Mouse (Mus musculus) limb, embryonic 14.5 days (tissue): Measurements from ENCODE around the gene Kdm3a. TPM values are rescaled to one million over a fixed set of nuclear protein-coding genes. Genes with fewer than 3 reads are reported as not detected.

Experiments
- ATAC-seq: fragments of 200-750 bp; cut with Nextera tagmentation; 2 replicates; pipeline ENCODE4 v1.8.0; 2017; ENCODE audit warnings: low read depth, moderate number of reproducible peaks, moderate TSS enrichment; ENCODE audit not compliant: low FRiP score
- DNase-seq: peaks from one replicate; pipeline ENCODE4 v3.0.0-alpha.2; 2015; ENCODE audit warnings: low spot score
- H3K27ac ChIP-seq: fragments of 300-500 bp; sonication (generic); replicated peaks from 2 replicates; pipeline ENCODE4 v1.5.1; 2014; ENCODE audit warnings: low read depth, mild to moderate bottlenecking, low read length, moderate library complexity, mixed read lengths
- H3K27me3 ChIP-seq: fragments of 300-500 bp; sonication (generic); 2 replicates; pipeline ENCODE4 v1.6.1; 2014; ENCODE audit warnings: low read length, mixed read lengths; ENCODE audit not compliant: control insufficient read depth, insufficient read depth
- H3K36me3 ChIP-seq: fragments of 300-500 bp; sonication (generic); 2 replicates; pipeline ENCODE4 v1.6.1; 2014; ENCODE audit warnings: mild to moderate bottlenecking, low read length, moderate library complexity, mixed read lengths; ENCODE audit not compliant: control insufficient read depth, insufficient read depth
- H3K4me1 ChIP-seq: fragments of 300-500 bp; sonication (generic); 2 replicates; pipeline ENCODE4 v1.6.1; 2014; ENCODE audit warnings: antibody characterized with exemption, low read length, mixed read lengths; ENCODE audit not compliant: control insufficient read depth, insufficient read depth
- H3K4me2 ChIP-seq: fragments of 300-500 bp; sonication (generic); replicated peaks from 2 replicates; pipeline ENCODE4 v1.6.1; 2014; ENCODE audit warnings: low read depth, mild to moderate bottlenecking, low read length, moderate library complexity; ENCODE audit not compliant: severe bottlenecking
- H3K4me3 ChIP-seq: fragments of 300-500 bp; sonication (generic); replicated peaks from 2 replicates; pipeline ENCODE4 v1.5.1; 2014; ENCODE audit warnings: low read length
- H3K9ac ChIP-seq: fragments of 300-500 bp; sonication (generic); 2 replicates; pipeline ENCODE4 v1.6.1; 2014; ENCODE audit warnings: mild to moderate bottlenecking, low read depth, low read length, moderate library complexity; ENCODE audit not compliant: severe bottlenecking
- H3K9me3 ChIP-seq: fragments of 300-500 bp; sonication (generic); 2 replicates; pipeline ENCODE4 v1.6.1; 2016; ENCODE audit warnings: low read length; ENCODE audit not compliant: control insufficient read depth
- POLR2A ChIP-seq: fragments of 200-500 bp; IDR thresholded peaks from 2 replicates; pipeline ENCODE4 v1.8.0; 2012; ENCODE audit warnings: inconsistent platforms, mild to moderate bottlenecking, moderate library complexity, borderline replicate concordance; ENCODE audit not compliant: insufficient read depth, insufficient read length; ENCODE audit errors: extremely low read depth
- WGBS: fragments of 180-500 bp; shearing (Covaris S2); extraction: QIAGEN DNeasy Blood & Tissue Kit; methylation state at CpG from one replicate; pipeline ENCODE4 v1.1.7; 2014; 5-methylcytosine and 5-hydroxymethylcytosine counted together
- polyA plus RNA-seq, 2 experiments: library from polyadenylated mRNA; depleted of rRNA in 1 of 2; stranded (reverse) in 1 of 2; unstranded in 1 of 2; fragments of >200 nt; fragmentation: Nextera tagmentation in 1 of 2; extraction: Ambion mirVana in 1 of 2; gene quantifications; 2 replicates each; pipeline versions ENCODE4 v1.2.1 to v1.2.3; 2012 to 2014

The Kdm3a gene
- polyA plus RNA-seq, 2 experiments = 36.9 to 54.8 TPM

DNA sequence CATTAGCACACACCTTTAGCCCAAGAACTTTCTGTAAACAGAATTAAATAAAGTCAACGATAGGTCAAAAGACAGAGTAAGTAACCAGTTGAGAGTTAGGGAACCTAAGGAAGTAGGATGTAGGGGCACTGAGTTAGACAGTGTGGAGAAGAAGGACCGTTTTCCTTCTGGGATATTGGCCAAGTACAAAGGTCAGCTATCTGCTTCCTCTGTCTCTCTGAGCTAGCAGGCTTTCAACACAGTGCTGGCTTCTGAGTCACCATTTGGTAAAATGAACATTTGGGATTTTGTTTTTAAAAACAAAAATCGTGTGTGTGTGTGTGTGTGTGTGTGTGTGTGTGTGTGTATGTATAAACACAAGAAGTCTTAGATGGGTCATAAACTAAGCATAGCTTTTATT lies 23.0 kb upstream of the Kdm3a start:
- H3K27ac ChIP-seq = no peak overlapping the region
- H3K9me3 ChIP-seq = no peaks in the 10 kb centered on the region
- DNase-seq = no peak
- H3K4me2 ChIP-seq = no peak overlapping the region
- H3K36me3 ChIP-seq = no peaks in the 10 kb centered on the region
- H3K9ac ChIP-seq = no peak overlapping the region
- 71% methylated on average over 3 of the region's 3 CpGs for WGBS
- no peak overlapping the region for H3K4me3 ChIP-seq
- H3K27me3 ChIP-seq = no peaks in the 10 kb centered on the region
- no peak for TF ChIP-seq POLR2A
- H3K4me1 ChIP-seq = no peaks in the 10 kb centered on the region
- no peak for ATAC-seq

DNA sequence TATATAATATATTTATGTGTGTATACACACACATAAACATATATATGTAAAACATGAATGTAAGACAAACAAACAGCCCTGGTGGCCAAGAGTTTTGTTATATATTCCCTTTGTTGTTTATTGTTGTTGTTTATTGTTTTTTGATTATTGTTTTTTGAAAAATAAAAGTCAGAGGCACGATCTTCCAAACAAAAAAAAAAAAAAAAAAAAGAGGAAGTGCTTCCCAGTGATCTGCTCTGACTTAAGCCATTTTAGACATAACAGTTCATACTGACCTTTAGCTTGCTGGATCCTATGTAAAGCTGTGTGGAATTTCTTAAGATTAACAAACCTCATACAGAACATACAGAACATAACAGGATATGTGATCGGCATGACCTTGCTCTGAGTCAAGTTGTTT lies 19.1 kb upstream of the Kdm3a start:
- H3K36me3 ChIP-seq = no peaks in the 10 kb centered on the region
- no peak overlapping the region for H3K27ac ChIP-seq
- ATAC-seq = no peak
- H3K9ac ChIP-seq = no peak overlapping the region
- H3K9me3 ChIP-seq = no peaks in the 10 kb centered on the region
- H3K27me3 ChIP-seq = no peaks in the 10 kb centered on the region
- H3K4me1 ChIP-seq = no peaks in the 10 kb centered on the region
- no peak overlapping the region for H3K4me2 ChIP-seq
- H3K4me3 ChIP-seq = no peak overlapping the region
- TF ChIP-seq POLR2A = no peak
- no peak for DNase-seq
- 84% methylated on average over 2 of the region's 2 CpGs for WGBS

- WGBS = 0% methylated on average over 18 of the region's 41 CpGs
- peak overlapping the region; percentile 81 for H3K9ac ChIP-seq
- TF ChIP-seq POLR2A = no peak
- H3K27ac ChIP-seq = peak overlapping the region; percentile 94
- H3K9me3 ChIP-seq = no peaks in the 10 kb centered on the region
- H3K36me3 ChIP-seq = peaks cover 28% of the 10 kb centered on the region
- DNase-seq (no peak), ATAC-seq (peak; percentile 31; the same call in 1 of the 2 replicates)
- H3K4me1 ChIP-seq = peaks cover 23% of the 10 kb centered on the region
- peak overlapping the region; percentile 85 for H3K4me3 ChIP-seq
- peak overlapping the region; percentile 80 for H3K4me2 ChIP-seq
- H3K27me3 ChIP-seq = no peaks in the 10 kb centered on the region
These were observed 333 bp downstream of the Kdm3a start for GRCm38 (mm10) chr6:71632486-71632828.

DNA sequence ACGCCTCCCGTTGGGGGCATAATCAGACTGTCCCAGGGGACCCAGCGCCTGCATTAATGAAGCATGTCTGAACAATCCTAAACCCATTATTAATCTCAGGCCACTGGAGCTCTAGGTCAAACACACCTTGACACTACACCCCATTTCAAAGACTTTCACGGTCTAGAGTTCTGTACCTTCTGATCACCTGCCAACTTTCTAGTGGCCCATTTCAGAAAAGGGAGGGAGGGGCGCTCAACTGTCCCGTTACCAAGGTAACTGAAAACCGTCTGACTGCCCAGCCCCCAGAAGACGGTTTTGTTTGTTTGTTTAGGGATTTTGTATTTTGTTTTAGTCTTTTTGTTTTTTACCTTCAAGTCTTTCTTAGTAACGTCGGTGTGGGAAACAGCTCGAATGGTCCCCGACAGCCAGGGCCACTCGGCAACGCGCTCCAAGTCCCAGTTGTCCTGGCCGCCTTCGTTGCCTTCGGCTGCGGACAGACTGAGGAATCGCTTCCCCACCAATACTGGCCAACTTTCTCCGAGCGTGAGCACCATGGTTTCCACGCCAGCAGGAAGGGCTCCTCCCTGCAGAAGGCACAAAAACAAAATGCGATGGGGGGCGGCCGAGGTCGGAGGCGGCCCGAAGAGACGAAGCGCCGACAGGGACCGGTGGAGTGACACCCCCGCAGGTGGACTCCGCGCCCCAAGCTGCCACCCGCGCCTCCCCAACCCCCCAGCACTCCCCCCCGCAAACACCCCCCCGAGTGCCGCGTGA lies 906 bp downstream of the Kdm3a start:
- peaks cover 33% of the 10 kb centered on the region for H3K36me3 ChIP-seq
- no peak for TF ChIP-seq POLR2A
- peak overlapping the region; percentile 81 for H3K9ac ChIP-seq
- no peaks in the 10 kb centered on the region for H3K9me3 ChIP-seq
- peak; percentile 14 for DNase-seq
- H3K4me1 ChIP-seq = peaks cover 23% of the 10 kb centered on the region
- peak overlapping the region; percentile 94 for H3K27ac ChIP-seq
- ATAC-seq = no peak
- peak overlapping the region; percentile 80 for H3K4me2 ChIP-seq
- H3K27me3 ChIP-seq = no peaks in the 10 kb centered on the region
- WGBS = 3% methylated on average over 40 of the region's 42 CpGs
- H3K4me3 ChIP-seq = peak overlapping the region; percentile 85

- ATAC-seq (no peak), DNase-seq (no peak)
- H3K27me3 ChIP-seq = no peaks in the 10 kb centered on the region
- H3K4me3 ChIP-seq = peak overlapping the region; percentile 85
- peaks cover 23% of the 10 kb centered on the region for H3K4me1 ChIP-seq
- H3K9me3 ChIP-seq = no peaks in the 10 kb centered on the region
- H3K4me2 ChIP-seq = peak overlapping the region; percentile 80
- H3K36me3 ChIP-seq = peaks cover 39% of the 10 kb centered on the region
- 6% methylated on average over 2 of the region's 2 CpGs for WGBS
- TF ChIP-seq POLR2A = no peak
- H3K27ac ChIP-seq = no peak overlapping the region
- H3K9ac ChIP-seq = 0 out of 2 replicates have a peak overlapping the region, but pooled peaks have one; percentile 81
These were observed 1.6 kb downstream of the Kdm3a start for GRCm38 (mm10) chr6:71631196-71631595.
